Mouse (Mus musculus) left cerebral cortex, postnatal 10 days (tissue): ENCODE results near the gene Sfxn2. TPM values are rescaled to one million over a fixed set of nuclear protein-coding genes. Genes with fewer than 3 reads are reported as not detected.

ENCODE experiments used
- DNase-seq, 2 experiments: peaks; one replicate each; pipeline ENCODE4 v3.0.0; 2021 to 2022; ENCODE audit warnings: low spot score in 2 of 2, mixed read lengths in 1 of 2; ENCODE audit errors: extremely low spot score in 1 of 2
- intact Hi-C: fragments of 180-260 bp; cut with DNase I; formaldehyde crosslinking; loops from one replicate; pipeline ENCODE4 v1.15.1; 2025
- total RNA-seq, 2 experiments: library from RNA; stranded (reverse); gene quantifications; 2 replicates each; pipeline ENCODE4 v1.2.3; 2021

The Sfxn2 gene
- total RNA-seq, 2 experiments from 2014 or later, result 7.8 to 8.1 TPM

DNA sequence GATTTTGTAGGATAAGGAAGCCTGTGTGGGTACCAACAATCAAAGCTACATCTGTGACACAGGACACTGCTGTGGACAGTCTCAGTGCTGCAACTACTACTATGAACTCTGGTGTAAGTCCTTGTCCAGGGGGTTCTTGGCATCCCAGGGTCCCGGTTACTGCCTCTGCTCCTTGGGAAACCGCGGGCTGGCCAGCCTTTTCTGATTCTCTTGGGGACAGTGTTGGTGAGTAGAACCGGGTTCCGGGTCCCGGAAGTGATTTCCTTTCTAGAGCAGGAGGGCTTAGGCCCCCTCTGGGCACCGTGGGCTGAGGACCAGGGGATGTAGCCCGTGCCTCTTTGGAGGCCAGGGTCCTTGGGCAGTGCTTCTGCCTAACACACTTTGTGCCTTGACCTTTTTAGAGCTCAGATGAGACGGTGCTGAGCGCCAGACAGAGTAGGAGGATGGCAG lies 71.2 kb downstream of the Sfxn2 start:
- no peak for DNase-seq
- intact Hi-C loops, result loop anchor here (5.0 kb wide), 1 partner anchor 42 kb away; no protein-coding TSS in a partner anchor

DNA sequence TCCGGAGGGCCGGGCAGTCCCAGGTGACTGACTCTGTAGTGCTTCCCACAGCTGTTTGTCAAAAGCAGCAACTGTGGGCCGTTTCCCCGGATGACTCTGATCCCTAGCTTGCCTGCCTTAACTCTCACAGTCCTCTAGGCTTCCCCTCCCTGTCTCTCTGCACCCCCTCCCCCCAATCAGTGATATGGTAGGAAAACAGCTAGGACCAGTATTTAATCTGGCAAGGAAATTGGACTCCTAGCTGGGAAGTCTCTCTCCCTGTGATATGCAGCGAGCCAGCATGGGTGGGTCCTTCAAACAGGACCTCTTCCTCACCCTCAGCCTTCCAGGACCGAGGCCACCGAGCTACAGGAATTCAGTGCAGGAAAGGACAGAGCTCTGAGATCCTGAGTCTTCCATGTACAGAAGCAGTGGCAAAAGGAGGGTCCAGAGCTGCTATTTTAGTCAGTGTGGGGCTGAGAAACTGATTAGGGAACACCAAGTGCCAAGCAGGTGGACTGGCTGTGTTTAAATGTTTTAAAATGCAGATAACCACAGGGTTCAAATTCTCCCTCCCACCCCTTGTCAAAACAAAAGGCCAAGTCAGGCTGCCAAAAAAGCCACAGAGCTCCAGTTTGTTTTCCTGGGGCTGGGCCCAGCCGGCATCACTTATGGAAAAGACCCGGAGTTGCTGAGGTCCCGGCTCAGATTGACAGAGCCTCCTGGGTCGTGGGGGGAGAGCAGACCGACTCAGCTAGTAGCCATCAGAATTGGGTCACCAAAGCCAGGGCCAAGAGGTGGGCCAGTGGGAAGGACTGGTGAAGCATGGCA lies 71.8 kb downstream of the Sfxn2 start:
- intact Hi-C loops, result loop anchor here (5.0 kb wide), 1 partner anchor 43 kb away; no protein-coding TSS in a partner anchor
- peak; percentile 40 to 68 for DNase-seq

DNA sequence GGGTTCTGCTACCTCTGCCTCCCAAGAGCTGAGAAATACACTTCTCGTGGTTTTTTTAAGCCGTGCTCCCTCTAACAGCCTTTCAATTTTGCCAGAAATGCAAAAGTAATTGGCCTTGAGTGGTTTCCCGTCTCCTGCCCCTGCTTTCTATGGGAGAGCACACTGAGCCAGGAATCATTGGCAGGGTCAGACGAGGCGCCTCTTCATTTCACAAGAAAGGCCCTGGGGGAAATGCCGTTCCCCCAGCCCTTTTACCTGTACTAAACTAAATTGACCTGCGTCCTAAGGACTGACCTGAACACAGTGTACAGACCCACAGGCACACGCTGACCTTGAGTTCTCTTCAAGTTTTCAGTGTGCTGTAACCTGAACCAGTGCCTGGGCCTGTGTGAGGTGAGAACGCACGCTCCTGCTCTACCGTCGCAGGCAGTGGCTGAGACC lies 72.9 kb downstream of the Sfxn2 start:
- DNase-seq, result no peak
- intact Hi-C loops, result no loop called here

DNA sequence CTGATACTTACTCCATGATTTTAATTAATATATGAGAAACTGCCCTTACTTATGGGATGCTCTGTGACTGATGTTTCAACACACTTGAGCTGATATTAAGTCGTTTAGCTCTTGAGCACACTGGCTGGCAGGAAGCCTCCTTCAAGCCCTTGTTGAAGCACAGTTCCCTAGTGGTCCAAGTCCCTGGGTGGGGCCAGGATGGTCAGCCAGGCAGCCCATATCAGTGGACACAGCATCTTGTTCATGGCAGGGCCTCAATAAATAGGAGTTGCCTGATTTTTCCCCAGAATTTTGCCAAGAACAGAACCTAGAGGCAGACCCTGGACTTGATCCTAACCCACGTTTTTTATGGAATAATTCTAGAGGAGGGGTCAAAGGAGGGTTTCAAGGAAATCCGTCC lies 74.1 kb downstream of the Sfxn2 start:
- no peak for DNase-seq
- intact Hi-C loops, result no loop called here

Other genes starting within 250 kb of the Sfxn2 start
- gene Psd, start 246.2 kb upstream of the Sfxn2 start, total RNA-seq, result 100 to 1,000 TPM; 631 to 653 TPM
- gene Fbxl15, start 245.2 kb upstream of the Sfxn2 start, total RNA-seq, result 10 to 100 TPM; 25.9 to 29.2 TPM
- gene Cuedc2, start 234.7 kb upstream of the Sfxn2 start, total RNA-seq, result 100 to 1,000 TPM; 183 to 200 TPM
- gene Mfsd13a, start 232.2 kb upstream of the Sfxn2 start, total RNA-seq, result 10 to 100 TPM; 22.0 to 23.5 TPM
- under 1 TPM; 0.77 to 0.99 TPM for gene 2310034G01Rik, start 223.1 kb upstream of the Sfxn2 start, total RNA-seq
- gene Actr1a, start 177.6 kb upstream of the Sfxn2 start, total RNA-seq, result 100 to 1,000 TPM; 257 to 271 TPM
- gene Sufu, start 176.5 kb upstream of the Sfxn2 start, total RNA-seq, result 10 to 100 TPM; 16.7 to 18.8 TPM
- gene Trim8, start 71.7 kb upstream of the Sfxn2 start, total RNA-seq, result 100 to 1,000 TPM; 101 to 108 TPM
- 100 to 1,000 TPM; 103 to 104 TPM for gene Arl3, start 167 bp upstream of the Sfxn2 start, total RNA-seq
- 10 to 100 TPM; 35.2 to 41.7 TPM for gene Wbp1l, start 25.7 kb downstream of the Sfxn2 start, total RNA-seq
- gene Cyp17a1, start 99.8 kb downstream of the Sfxn2 start, total RNA-seq, result not detected
- 10 to 100 TPM; 21.4 to 23.7 TPM for gene Borcs7, start 116.5 kb downstream of the Sfxn2 start, total RNA-seq
- gene As3mt, start 134.1 kb downstream of the Sfxn2 start, total RNA-seq, result 10 to 100 TPM; 18.7 to 18.9 TPM
- 10 to 100 TPM; 25.8 to 29.4 TPM for gene Cnnm2, start 188.2 kb downstream of the Sfxn2 start, total RNA-seq